Mouse (Mus musculus): ENCODE measurements at regions not wholly inside any gene's neighbourhood (a gene's known extent, or its start where the extent isn't known, plus 50 kb on each side); places are given as distances from the start of the nearest gene placed in this dataset.

GRCm38 (mm10) chr14:61995253-61995652, 297.1 kb upstream of the Rnaseh2b start:
- H3K4me1 ChIP-seq (ENCODE audit: control insufficient read depth, insufficient read depth, low read length): no peaks in the 10 kb centered on the region
- ATAC-seq (ENCODE audit: low FRiP score, low read depth) (no peak), DNase-seq (ENCODE audit: low spot score) (no peak)
- WGBS: 88% methylated on average over 1 of the region's 1 CpGs
- no peak for TF ChIP-seq POLR2A (IDR thresholded peaks at IDR 0.05; ENCODE audit: borderline replicate concordance, extremely low read depth, insufficient read depth, insufficient read length)
- no peaks in the 10 kb centered on the region for H3K27me3 ChIP-seq (ENCODE audit: control insufficient read depth, insufficient read depth, low read length)
- no peak overlapping the region for H3K4me2 ChIP-seq (replicated peaks; ENCODE audit: low read depth, low read length, severe bottlenecking)
- H3K36me3 ChIP-seq (ENCODE audit: control insufficient read depth, insufficient read depth, low read length): no peaks in the 10 kb centered on the region
- no peak overlapping the region for H3K27ac ChIP-seq (replicated peaks; ENCODE audit: low read depth, low read length)
- H3K9ac ChIP-seq (ENCODE audit: low read depth, low read length, severe bottlenecking): no peak overlapping the region
- H3K4me3 ChIP-seq (replicated peaks; ENCODE audit: low read length): no peak overlapping the region
- H3K9me3 ChIP-seq (ENCODE audit: control insufficient read depth, low read length): no peaks in the 10 kb centered on the region

DNA sequence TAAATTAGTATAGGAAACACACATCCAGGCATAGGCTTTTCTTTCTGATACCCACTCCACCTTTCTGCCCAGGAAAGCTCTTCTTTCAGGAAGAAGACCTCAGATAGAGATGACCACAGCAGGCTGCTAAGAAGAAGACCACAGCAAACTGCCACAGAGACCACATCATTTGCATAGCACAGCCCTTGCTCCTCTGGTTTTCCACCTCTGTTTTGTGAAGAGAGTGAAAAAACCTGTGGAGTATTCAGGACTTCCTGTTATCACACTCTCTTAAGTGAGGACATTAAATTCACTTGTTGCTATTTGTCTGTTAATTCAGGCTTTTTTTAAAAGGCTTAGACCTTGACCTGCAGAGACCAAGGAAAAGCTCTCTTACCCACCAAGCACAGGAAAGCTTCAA, 294.7 kb upstream of the Rnaseh2b start:
- Histone ChIP-seq H3K27ac (replicated peaks; ENCODE audit: low read depth, low read length) (no peak overlapping the region), H3K4me1 (ENCODE audit: control insufficient read depth, insufficient read depth, low read length) (no peaks in the 10 kb centered on the region), H3K4me3 (replicated peaks; ENCODE audit: low read length) (no peak overlapping the region), H3K36me3 (ENCODE audit: control insufficient read depth, insufficient read depth, low read length) (no peaks in the 10 kb centered on the region), H3K27me3 (ENCODE audit: control insufficient read depth, insufficient read depth, low read length) (no peaks in the 10 kb centered on the region), H3K9me3 (ENCODE audit: control insufficient read depth, low read length) (no peaks in the 10 kb centered on the region), H3K4me2 (replicated peaks; ENCODE audit: low read depth, low read length, severe bottlenecking) (no peak overlapping the region), H3K9ac (ENCODE audit: low read depth, low read length, severe bottlenecking) (no peak overlapping the region)
- no peak for ATAC-seq (ENCODE audit: low FRiP score, low read depth)
- DNase-seq (ENCODE audit: low spot score): no peak
- no peak for TF ChIP-seq POLR2A (IDR thresholded peaks at IDR 0.05; ENCODE audit: borderline replicate concordance, extremely low read depth, insufficient read depth, insufficient read length)

- no peak for TF ChIP-seq POLR2A (IDR thresholded peaks at IDR 0.05; ENCODE audit: borderline replicate concordance, extremely low read depth, insufficient read depth, insufficient read length)
- 77% methylated on average over 3 of the region's 3 CpGs for WGBS
- H3K27ac ChIP-seq (replicated peaks; ENCODE audit: low read depth, low read length): no peak overlapping the region
- no peaks in the 10 kb centered on the region for H3K27me3 ChIP-seq (ENCODE audit: control insufficient read depth, insufficient read depth, low read length)
- H3K9me3 ChIP-seq (ENCODE audit: control insufficient read depth, low read length): no peaks in the 10 kb centered on the region
- H3K36me3 ChIP-seq (ENCODE audit: control insufficient read depth, insufficient read depth, low read length): no peaks in the 10 kb centered on the region
- ATAC-seq (ENCODE audit: low FRiP score, low read depth): no peak
- H3K4me3 ChIP-seq (replicated peaks; ENCODE audit: low read length): no peak overlapping the region
- H3K4me1 ChIP-seq (ENCODE audit: control insufficient read depth, insufficient read depth, low read length): peaks cover 5% of the 10 kb centered on the region
- no peak overlapping the region for H3K9ac ChIP-seq (ENCODE audit: low read depth, low read length, severe bottlenecking)
- DNase-seq (ENCODE audit: low spot score): no peak
- no peak overlapping the region for H3K4me2 ChIP-seq (replicated peaks; ENCODE audit: low read depth, low read length, severe bottlenecking)
These were observed 294.1 kb upstream of the Rnaseh2b start for GRCm38 (mm10) chr14:61998259-61998658.

GRCm38 (mm10) chr14:62001481-62001949, 290.9 kb upstream of the Rnaseh2b start:
- ATAC-seq (ENCODE audit: low FRiP score, low read depth) (no peak), DNase-seq (ENCODE audit: low spot score) (no peak)
- Histone ChIP-seq H3K4me2 (replicated peaks; ENCODE audit: low read depth, low read length, severe bottlenecking) (no peak overlapping the region), H3K36me3 (ENCODE audit: control insufficient read depth, insufficient read depth, low read length) (no peaks in the 10 kb centered on the region), H3K27ac (replicated peaks; ENCODE audit: low read depth, low read length) (no peak overlapping the region), H3K4me3 (replicated peaks; ENCODE audit: low read length) (no peak overlapping the region), H3K4me1 (ENCODE audit: control insufficient read depth, insufficient read depth, low read length) (peaks cover 10% of the 10 kb centered on the region), H3K9me3 (ENCODE audit: control insufficient read depth, low read length) (no peaks in the 10 kb centered on the region), H3K27me3 (ENCODE audit: control insufficient read depth, insufficient read depth, low read length) (no peaks in the 10 kb centered on the region), H3K9ac (ENCODE audit: low read depth, low read length, severe bottlenecking) (no peak overlapping the region)
- 48% methylated on average over 7 of the region's 7 CpGs for WGBS
- TF ChIP-seq POLR2A (IDR thresholded peaks at IDR 0.05; ENCODE audit: borderline replicate concordance, extremely low read depth, insufficient read depth, insufficient read length): no peak

DNA sequence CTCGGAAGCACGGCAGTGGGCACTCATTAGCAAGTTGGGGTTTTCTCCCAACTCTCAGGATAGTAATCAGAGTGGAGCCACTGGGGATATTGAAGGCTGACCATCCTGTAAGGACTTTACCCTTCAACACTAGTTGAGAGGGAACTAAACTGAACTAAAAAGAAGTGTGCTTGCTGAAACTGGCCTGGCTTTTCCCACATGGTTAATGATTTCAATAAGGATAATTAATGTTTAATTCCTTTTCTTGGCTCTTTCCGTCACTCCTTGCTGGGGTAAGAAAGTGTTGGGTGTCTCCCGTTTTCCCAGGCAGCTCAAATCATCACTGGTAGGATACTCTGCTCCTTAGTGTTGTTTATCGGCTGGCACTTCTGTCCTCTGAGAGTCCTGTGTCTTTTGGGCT, 290.3 kb upstream of the Rnaseh2b start:
- H3K36me3 ChIP-seq (ENCODE audit: control insufficient read depth, insufficient read depth, low read length): no peaks in the 10 kb centered on the region
- H3K4me2 ChIP-seq (replicated peaks; ENCODE audit: low read depth, low read length, severe bottlenecking): no peak overlapping the region
- H3K27ac ChIP-seq (replicated peaks; ENCODE audit: low read depth, low read length): no peak overlapping the region
- no peaks in the 10 kb centered on the region for H3K9me3 ChIP-seq (ENCODE audit: control insufficient read depth, low read length)
- DNase-seq (ENCODE audit: low spot score): no peak
- no peak for ATAC-seq (ENCODE audit: low FRiP score, low read depth)
- no peak overlapping the region for H3K4me3 ChIP-seq (replicated peaks; ENCODE audit: low read length)
- no peak for TF ChIP-seq POLR2A (IDR thresholded peaks at IDR 0.05; ENCODE audit: borderline replicate concordance, extremely low read depth, insufficient read depth, insufficient read length)
- peaks cover 10% of the 10 kb centered on the region for H3K4me1 ChIP-seq (ENCODE audit: control insufficient read depth, insufficient read depth, low read length)
- H3K9ac ChIP-seq (ENCODE audit: low read depth, low read length, severe bottlenecking): no peak overlapping the region
- H3K27me3 ChIP-seq (ENCODE audit: control insufficient read depth, insufficient read depth, low read length): no peaks in the 10 kb centered on the region
- 67% methylated on average over 5 of the region's 5 CpGs for WGBS
